Mouse (Mus musculus) intestine, embryonic 14.5 days (tissue): ENCODE measurements around the gene Galnt17. TPM values are rescaled to one million over a fixed set of nuclear protein-coding genes. Genes with fewer than 3 reads are reported as not detected.

Experiments
- ATAC-seq: fragments of 200-750 bp; cut with Nextera tagmentation; replicated peaks from 2 replicates; pipeline ENCODE4 v1.8.0; 2017; ENCODE audit warnings: low read depth, moderate number of reproducible peaks, moderate TSS enrichment, moderate library complexity; ENCODE audit not compliant: low FRiP score, low TSS enrichment
- DNase-seq: peaks from one replicate; pipeline ENCODE4 v3.0.0-alpha.2; 2018; ENCODE audit warnings: low spot score
- H3K27ac ChIP-seq: fragments of 300-500 bp; sonication (generic); 2 replicates; pipeline ENCODE4 v1.5.1; 2014; ENCODE audit warnings: low read depth, mild to moderate bottlenecking, control low read depth
- H3K27me3 ChIP-seq: fragments of 300-500 bp; sonication (generic); replicated peaks from 2 replicates; pipeline ENCODE4 v1.6.1; 2014; ENCODE audit warnings: low read length, control low read depth; ENCODE audit not compliant: control insufficient read depth, insufficient read depth
- H3K36me3 ChIP-seq: fragments of 300-500 bp; sonication (generic); 2 replicates; pipeline ENCODE4 v1.6.1; 2014; ENCODE audit warnings: low read length, control low read depth; ENCODE audit not compliant: control insufficient read depth, insufficient read depth
- H3K4me1 ChIP-seq: fragments of 300-500 bp; sonication (generic); replicated peaks from 2 replicates; pipeline ENCODE4 v1.6.1; 2014; ENCODE audit warnings: low read length, control low read depth, mixed read lengths; ENCODE audit not compliant: control insufficient read depth, insufficient read depth
- H3K4me2 ChIP-seq: fragments of 300-500 bp; sonication (generic); 2 replicates; pipeline ENCODE4 v1.6.1; 2014; ENCODE audit warnings: low read length
- H3K4me3 ChIP-seq: fragments of 300-500 bp; sonication (generic); 2 replicates; pipeline ENCODE4 v1.5.1; 2014; ENCODE audit warnings: low read depth, low read length, control low read depth, mixed read lengths
- H3K9ac ChIP-seq: fragments of 300-500 bp; sonication (generic); 2 replicates; pipeline ENCODE4 v1.6.1; 2014; ENCODE audit warnings: mild to moderate bottlenecking, low read length
- H3K9me3 ChIP-seq: fragments of 300-500 bp; sonication (generic); 2 replicates; pipeline ENCODE4 v1.6.1; 2016; ENCODE audit warnings: low read length, control low read depth; ENCODE audit not compliant: control insufficient read depth
- WGBS: fragments of 180-500 bp; shearing (Covaris S2); extraction: QIAGEN DNeasy Blood & Tissue Kit; methylation state at CpG from one replicate; pipeline ENCODE4 v1.1.7; 2014; 5-methylcytosine and 5-hydroxymethylcytosine counted together
- polyA plus RNA-seq: library from polyadenylated mRNA; unstranded; fragments of >200 nt; fragmentation: Nextera tagmentation; extraction: Ambion mirVana; gene quantifications from 2 replicates; pipeline ENCODE4 v1.2.1, GENCODE M21; 2014

Gene Galnt17
- polyA plus RNA-seq, 1 experiment from 2014 or later, result 0.69 TPM

DNA sequence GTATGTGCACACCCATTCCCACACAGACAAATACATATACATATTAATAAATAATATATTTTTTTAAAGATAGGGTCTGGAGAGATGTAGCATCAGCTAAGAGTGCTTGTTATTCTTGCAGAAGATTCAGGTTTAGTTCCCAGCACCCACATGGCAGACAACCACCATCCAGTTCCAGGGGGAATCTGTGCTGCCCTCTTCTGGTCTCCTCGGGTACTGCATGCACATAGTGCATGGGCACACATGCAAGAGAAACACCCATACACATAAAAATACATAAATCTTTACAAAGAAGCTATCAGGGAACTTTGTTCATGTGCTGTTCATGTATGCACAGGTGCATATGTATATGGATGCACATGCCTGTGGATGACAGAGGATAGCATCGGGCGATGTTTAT, 412.3 kb downstream of the Galnt17 start:
- no peak for ATAC-seq

GRCm38 (mm10) chr5:130891735-130892134, 416.6 kb downstream of the Galnt17 start:
- Histone ChIP-seq H3K36me3 (no peaks in the 10 kb centered on the region), H3K27ac (no peak overlapping the region), H3K4me3 (no peak overlapping the region), H3K4me1 (no peaks in the 10 kb centered on the region), H3K9ac (no peak overlapping the region), H3K9me3 (no peaks in the 10 kb centered on the region), H3K4me2 (no peak overlapping the region), H3K27me3 (no peaks in the 10 kb centered on the region)
- no peak for DNase-seq
- WGBS, result 62% methylated on average over 5 of the region's 5 CpGs
- no peak for ATAC-seq

More for the DNA sequence above, 412.3 kb downstream of the Galnt17 start:
- H3K4me2 ChIP-seq, result no peak overlapping the region
- H3K9me3 ChIP-seq, result no peaks in the 10 kb centered on the region
- DNase-seq, result no peak
- no peaks in the 10 kb centered on the region for H3K36me3 ChIP-seq
- no peak overlapping the region for H3K27ac ChIP-seq
- no peaks in the 10 kb centered on the region for H3K4me1 ChIP-seq
- WGBS, result 94% methylated on average over 3 of the region's 3 CpGs
- no peaks in the 10 kb centered on the region for H3K27me3 ChIP-seq
- H3K4me3 ChIP-seq, result no peak overlapping the region
- no peak overlapping the region for H3K9ac ChIP-seq

DNA sequence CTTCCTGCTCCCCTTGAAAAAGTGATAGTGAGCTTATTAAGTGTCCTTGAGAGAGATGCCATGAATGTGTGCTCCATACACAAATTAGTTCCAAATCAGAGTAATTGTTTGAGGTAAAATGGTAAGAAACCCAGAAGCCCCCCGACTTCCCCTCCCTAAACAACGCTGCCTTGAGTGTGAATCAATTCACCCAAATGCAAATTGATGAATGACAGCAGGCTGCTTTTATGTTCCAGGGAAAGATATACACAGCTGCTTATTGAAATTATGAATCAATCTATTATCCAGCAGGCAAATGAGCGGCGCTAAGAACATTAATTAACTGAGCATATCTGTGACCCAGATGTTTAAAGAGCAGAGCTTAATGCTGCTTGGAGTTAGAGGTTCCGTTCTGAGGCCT, 428.0 kb downstream of the Galnt17 start:
- H3K27me3 ChIP-seq, result no peaks in the 10 kb centered on the region
- H3K9me3 ChIP-seq, result no peaks in the 10 kb centered on the region; the same call in 1 of the 2 replicates
- no peaks in the 10 kb centered on the region for H3K4me1 ChIP-seq
- no peak for DNase-seq
- no peak overlapping the region for H3K27ac ChIP-seq
- H3K4me2 ChIP-seq, result no peak overlapping the region
- no peaks in the 10 kb centered on the region for H3K36me3 ChIP-seq
- no peak overlapping the region for H3K9ac ChIP-seq
- H3K4me3 ChIP-seq, result no peak overlapping the region
- WGBS, result 80% methylated on average over 5 of the region's 5 CpGs
- no peak for ATAC-seq

GRCm38 (mm10) chr5:130875391-130875790, 432.9 kb downstream of the Galnt17 start:
- Histone ChIP-seq H3K9me3 (no peaks in the 10 kb centered on the region; the same call in 1 of the 2 replicates), H3K9ac (no peak overlapping the region), H3K27ac (no peak overlapping the region), H3K4me3 (no peak overlapping the region), H3K27me3 (no peaks in the 10 kb centered on the region), H3K4me2 (no peak overlapping the region), H3K36me3 (no peaks in the 10 kb centered on the region), H3K4me1 (no peaks in the 10 kb centered on the region)
- ATAC-seq, result no peak
- DNase-seq, result no peak
- WGBS, result 93% methylated on average over 3 of the region's 3 CpGs

DNA sequence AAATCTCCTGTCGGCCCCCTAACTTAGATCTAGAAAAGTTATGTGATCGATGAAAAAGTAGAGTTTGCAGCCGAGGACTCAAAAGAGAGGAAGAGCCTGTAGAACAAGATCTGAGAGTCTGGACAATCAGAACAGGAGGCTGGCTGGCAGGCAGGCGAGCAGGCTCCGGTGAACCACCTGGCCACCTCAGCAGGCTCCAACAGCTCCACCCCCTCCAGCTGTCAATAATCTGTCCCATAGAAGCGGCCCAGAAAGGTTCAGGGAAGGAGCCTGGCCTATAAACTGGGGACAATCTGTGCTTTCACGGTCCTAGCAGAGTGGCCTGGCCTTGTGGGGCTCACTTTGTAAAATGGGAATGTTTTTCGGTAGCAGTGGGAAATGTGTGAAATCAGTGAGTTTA, 437.2 kb downstream of the Galnt17 start:
- ATAC-seq (no peak), DNase-seq (no peak)
- H3K27me3 ChIP-seq, result no peaks in the 10 kb centered on the region
- H3K4me1 ChIP-seq, result no peaks in the 10 kb centered on the region
- H3K9me3 ChIP-seq, result no peaks in the 10 kb centered on the region; the same call in 1 of the 2 replicates
- no peak overlapping the region for H3K4me2 ChIP-seq
- WGBS, result 53% methylated on average over 8 of the region's 8 CpGs
- H3K36me3 ChIP-seq, result no peaks in the 10 kb centered on the region
- no peak overlapping the region for H3K27ac ChIP-seq
- H3K9ac ChIP-seq, result no peak overlapping the region
- no peak overlapping the region for H3K4me3 ChIP-seq

DNA sequence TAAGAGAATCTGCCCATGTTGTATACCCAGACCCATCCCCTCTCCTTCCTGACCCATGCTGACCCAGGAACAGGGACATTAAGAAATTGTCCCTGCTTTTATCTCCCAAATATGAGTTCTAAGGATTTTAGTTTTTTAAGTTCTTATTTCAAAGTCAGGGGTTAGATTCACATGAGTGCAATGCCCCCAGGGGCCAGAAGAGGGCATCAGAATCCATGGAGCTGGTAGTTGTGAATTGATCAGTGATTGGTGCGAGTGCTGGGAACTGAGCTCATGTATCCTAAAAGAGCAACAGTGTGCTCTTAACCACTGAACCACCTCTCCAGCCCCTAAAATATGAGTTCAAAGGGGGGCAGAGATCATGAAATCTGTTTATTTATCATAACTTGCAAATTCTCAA, 438.4 kb downstream of the Galnt17 start:
- no peak for ATAC-seq
- no peaks in the 10 kb centered on the region for H3K4me1 ChIP-seq
- no peaks in the 10 kb centered on the region; the same call in 1 of the 2 replicates for H3K9me3 ChIP-seq
- no peak overlapping the region for H3K4me3 ChIP-seq
- H3K9ac ChIP-seq, result no peak overlapping the region
- H3K4me2 ChIP-seq, result no peak overlapping the region
- no peak for DNase-seq
- no peaks in the 10 kb centered on the region for H3K36me3 ChIP-seq
- H3K27ac ChIP-seq, result no peak overlapping the region
- no peaks in the 10 kb centered on the region for H3K27me3 ChIP-seq
- 88% methylated on average over 1 of the region's 1 CpGs for WGBS

DNA sequence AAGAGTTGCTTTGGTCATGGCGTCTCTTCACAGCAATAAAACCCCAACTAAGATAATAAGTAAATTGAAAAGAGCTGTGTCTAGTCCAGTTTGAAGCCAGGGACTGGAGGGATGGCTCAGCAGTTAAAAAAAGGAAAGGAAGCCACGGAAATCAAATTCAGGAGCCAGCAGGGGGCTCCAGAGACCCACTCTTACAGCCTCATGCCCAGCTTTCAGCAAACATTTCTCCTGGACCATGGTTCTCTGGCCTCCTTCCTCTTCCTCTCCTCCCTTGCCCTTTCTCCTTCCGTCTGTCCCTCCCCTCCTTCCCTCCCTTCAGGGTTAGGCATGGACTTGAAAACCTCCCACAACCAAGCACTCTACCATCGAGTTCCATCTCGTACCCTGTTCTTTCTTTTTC, 446.0 kb downstream of the Galnt17 start:
- DNase-seq (peak; percentile 69), ATAC-seq (no peak)
- no peaks in the 10 kb centered on the region for H3K36me3 ChIP-seq
- H3K27ac ChIP-seq, result no peak overlapping the region
- no peak overlapping the region for H3K9ac ChIP-seq
- H3K4me3 ChIP-seq, result no peak overlapping the region
- 59% methylated on average over 5 of the region's 5 CpGs for WGBS
- H3K27me3 ChIP-seq, result no peaks in the 10 kb centered on the region
- H3K9me3 ChIP-seq, result no peaks in the 10 kb centered on the region
- H3K4me1 ChIP-seq, result no peaks in the 10 kb centered on the region
- no peak overlapping the region for H3K4me2 ChIP-seq

DNA sequence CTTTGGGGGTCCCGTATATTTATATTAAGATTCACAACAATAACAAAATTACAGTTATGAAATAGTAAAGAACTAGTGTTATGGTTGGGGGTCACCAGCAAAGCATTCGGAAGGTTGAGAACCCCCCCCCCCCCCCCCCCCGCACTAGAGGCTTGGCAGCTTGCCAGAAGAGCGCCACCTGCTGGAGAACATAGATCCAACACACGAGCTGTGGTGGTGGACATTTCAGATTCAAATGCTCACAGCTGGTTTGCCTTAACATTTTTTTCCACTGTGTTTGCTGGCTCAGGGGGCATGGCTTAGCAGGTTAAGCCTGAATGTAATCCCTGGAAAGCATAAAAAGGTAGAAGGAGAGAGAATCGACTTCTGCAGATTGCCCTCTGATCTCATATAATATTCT, 448.6 kb downstream of the Galnt17 start:
- Histone ChIP-seq H3K27me3 (no peaks in the 10 kb centered on the region), H3K4me1 (no peaks in the 10 kb centered on the region), H3K4me3 (no peak overlapping the region), H3K36me3 (no peaks in the 10 kb centered on the region), H3K27ac (no peak overlapping the region), H3K9me3 (no peaks in the 10 kb centered on the region), H3K9ac (no peak overlapping the region), H3K4me2 (no peak overlapping the region)
- DNase-seq, result no peak
- WGBS, result 42% methylated on average over 5 of the region's 6 CpGs
- ATAC-seq, result no peak

GRCm38 (mm10) chr5:130858706-130859105, 449.6 kb downstream of the Galnt17 start:
- Histone ChIP-seq H3K36me3 (no peaks in the 10 kb centered on the region), H3K27me3 (0 out of 2 replicates have a peak, but pooled peaks cover 3% of the 10 kb centered on the region), H3K27ac (no peak overlapping the region), H3K9ac (no peak overlapping the region), H3K4me1 (no peaks in the 10 kb centered on the region), H3K4me3 (no peak overlapping the region), H3K4me2 (no peak overlapping the region), H3K9me3 (no peaks in the 10 kb centered on the region)
- WGBS, result 69% methylated on average over 3 of the region's 3 CpGs
- no peak for DNase-seq
- ATAC-seq, result no peak
